Mouse (Mus musculus) subcutaneous adipose tissue, adult 2 months (tissue): ENCODE results near the gene Cacul1. TPM values are rescaled to one million over a fixed set of nuclear protein-coding genes. Genes with fewer than 3 reads are reported as not detected.

Experiments
- polyA plus RNA-seq: library from polyadenylated mRNA; depleted of rRNA; stranded (reverse); fragments of >200 nt; gene quantifications from 2 replicates; pipeline ENCODE4 v1.2.3, GENCODE M21; 2012; ENCODE audit warnings: low replicate concordance; rRNA removed

The Cacul1 gene
- 8.0 and 11.8 TPM in 2 replicates for polyA plus RNA-seq

DNA sequence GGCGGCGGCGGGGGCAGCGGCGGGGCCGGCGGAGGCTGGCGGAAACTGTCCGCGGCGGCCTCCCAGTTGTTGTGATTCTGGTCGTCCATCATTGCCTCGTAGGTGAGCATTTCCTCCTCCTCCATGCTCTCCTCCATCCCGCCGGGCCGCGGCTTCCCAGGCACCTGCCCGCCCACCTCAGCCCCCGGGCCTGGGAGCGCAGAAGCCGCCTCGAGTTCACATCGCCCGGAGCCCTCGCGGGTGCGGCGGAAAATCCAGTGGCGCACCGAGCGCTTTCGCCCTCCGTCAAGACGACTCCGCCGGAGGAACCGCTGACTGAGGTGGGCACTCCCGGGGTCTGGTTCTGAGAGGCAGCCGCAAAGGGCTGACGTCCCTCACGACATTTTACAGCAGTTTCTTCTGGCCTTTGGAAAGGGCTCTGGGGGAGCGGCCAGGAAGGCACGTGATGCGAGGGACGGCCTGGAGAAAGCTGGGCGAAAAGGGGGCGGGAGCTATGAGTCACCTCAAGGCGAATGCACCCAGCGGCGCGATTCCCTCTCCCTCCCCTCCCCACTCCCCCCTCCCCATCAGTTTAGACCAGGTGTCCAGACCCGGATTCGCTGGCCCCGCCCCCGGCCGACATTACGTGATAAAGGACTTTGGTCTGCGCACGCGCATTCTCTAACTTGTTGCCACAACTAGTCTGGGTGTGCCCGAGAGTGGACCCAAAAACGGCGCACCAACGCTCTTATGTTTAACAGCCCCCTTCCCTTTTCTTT, at the start of gene Cacul1:
Gene Cacul1 (minus strand): TSS at position 444 of the 758 bp plus-strand sequence.

Other genes starting within 250 kb of the Cacul1 start
- gene Prlhr, start 112.7 kb downstream of the Cacul1 start, polyA plus RNA-seq = not detected in 2 replicates
- gene Nanos1, start 175.0 kb upstream of the Cacul1 start, polyA plus RNA-seq = 0.06 and 0.31 TPM in 2 replicates
- 23.7 and 60.3 TPM in 2 replicates for gene Eif3a, start 209.6 kb upstream of the Cacul1 start, polyA plus RNA-seq
- 14.7 and 17.8 TPM in 2 replicates for gene Fam45a, start 230.6 kb upstream of the Cacul1 start, polyA plus RNA-seq